Mouse (Mus musculus) embryonic facial prominence, embryonic 12.5 days (tissue): ENCODE measurements at regions not wholly inside any gene's neighbourhood (a gene's known extent, or its start where the extent isn't known, plus 50 kb on each side); places are given as distances from the start of the nearest gene placed in this dataset.

Source experiments
- ATAC-seq: fragments of 200-750 bp; cut with Nextera tagmentation; 2 replicates; pipeline ENCODE4 v1.8.0; 2017; ENCODE audit not compliant: insufficient number of reproducible peaks, insufficient read depth, low FRiP score, low TSS enrichment
- H3K27ac ChIP-seq: fragments of 300-500 bp; sonication (generic); 2 replicates; pipeline ENCODE4 v1.5.1; 2016; ENCODE audit warnings: mild to moderate bottlenecking
- H3K27me3 ChIP-seq: fragments of 300-500 bp; sonication (generic); 2 replicates; pipeline ENCODE4 v1.6.1; 2016; ENCODE audit warnings: mild to moderate bottlenecking, moderate library complexity
- H3K36me3 ChIP-seq: fragments of 300-500 bp; sonication (generic); 2 replicates; pipeline ENCODE4 v1.6.1; 2016; ENCODE audit warnings: mild to moderate bottlenecking
- H3K4me1 ChIP-seq: fragments of 300-500 bp; sonication (generic); 2 replicates; pipeline ENCODE4 v1.6.1; 2016
- H3K4me2 ChIP-seq: fragments of 300-500 bp; sonication (generic); replicated peaks from 2 replicates; pipeline ENCODE4 v1.6.1; 2016; ENCODE audit warnings: mild to moderate bottlenecking, moderate library complexity
- H3K4me3 ChIP-seq: fragments of 300-500 bp; sonication (generic); 2 replicates; pipeline ENCODE4 v1.5.1; 2016; ENCODE audit warnings: mild to moderate bottlenecking
- H3K9ac ChIP-seq: fragments of 300-500 bp; sonication (generic); 2 replicates; pipeline ENCODE4 v1.6.1; 2016; ENCODE audit warnings: mild to moderate bottlenecking, moderate library complexity
- H3K9me3 ChIP-seq: fragments of 300-500 bp; sonication (generic); 2 replicates; pipeline ENCODE4 v1.6.1; 2016; ENCODE audit warnings: mild to moderate bottlenecking, moderate library complexity
- WGBS: fragments of 180-500 bp; shearing (Covaris S2); methylation state at CpG from one replicate; pipeline ENCODE4 v1.1.7; 2016; 5-methylcytosine and 5-hydroxymethylcytosine counted together

GRCm38 (mm10) chr13:113736468-113736867, 57.8 kb upstream of the Arl15 start:
- Histone ChIP-seq H3K27me3 (no peaks in the 10 kb centered on the region), H3K9me3 (no peaks in the 10 kb centered on the region), H3K4me1 (peaks cover 9% of the 10 kb centered on the region), H3K4me3 (no peak overlapping the region), H3K4me2 (no peak overlapping the region), H3K36me3 (no peaks in the 10 kb centered on the region), H3K9ac (no peak overlapping the region), H3K27ac (no peak overlapping the region)
- 67% methylated on average over 13 of the region's 13 CpGs for WGBS
- ATAC-seq, result no peak

DNA sequence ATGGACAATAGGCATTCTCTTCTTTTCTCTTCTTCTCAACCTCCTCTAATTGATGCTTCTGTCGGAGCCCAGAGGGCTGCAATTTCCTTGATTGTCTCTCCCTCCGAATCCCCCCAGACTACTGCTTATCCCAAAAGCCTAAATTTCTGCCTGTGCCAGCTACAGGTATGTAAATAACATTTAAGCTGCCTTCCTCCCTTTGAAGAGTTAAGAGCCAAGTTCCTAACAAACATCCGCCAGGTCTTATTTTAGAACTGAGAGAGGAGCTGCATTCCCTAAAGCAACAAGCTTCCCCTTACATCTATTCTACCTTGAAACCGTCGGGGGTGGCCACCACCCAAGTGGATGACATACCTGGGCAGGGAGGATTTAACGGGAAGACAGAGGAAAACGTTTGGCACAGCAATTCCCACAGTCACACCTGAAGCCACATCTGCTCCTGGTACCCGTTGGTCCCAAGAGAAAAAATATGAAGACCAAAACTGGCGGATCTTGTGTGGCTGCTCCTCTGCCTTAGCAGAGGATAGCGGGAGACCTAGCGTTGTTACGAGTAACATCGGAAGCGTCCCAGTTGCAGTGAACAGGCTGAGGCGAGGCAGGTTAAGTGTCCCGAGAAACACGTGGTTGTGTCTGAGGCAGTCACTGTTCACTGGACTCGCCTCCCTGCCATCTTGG, 58.6 kb upstream of the Arl15 start:
- no peak for ATAC-seq
- no peak overlapping the region for H3K4me2 ChIP-seq
- WGBS, result 36% methylated on average over 18 of the region's 18 CpGs

GRCm38 (mm10) chr13:113734134-113734794, 60.0 kb upstream of the Arl15 start:
- no peak overlapping the region for H3K9ac ChIP-seq
- no peaks in the 10 kb centered on the region for H3K9me3 ChIP-seq
- H3K27me3 ChIP-seq, result no peaks in the 10 kb centered on the region
- H3K4me2 ChIP-seq, result no peak overlapping the region
- 27% methylated on average over 5 of the region's 5 CpGs for WGBS
- peaks cover 9% of the 10 kb centered on the region for H3K4me1 ChIP-seq
- no peak overlapping the region for H3K4me3 ChIP-seq
- H3K36me3 ChIP-seq, result no peaks in the 10 kb centered on the region
- H3K27ac ChIP-seq, result 0 out of 2 replicates have a peak overlapping the region, but pooled peaks have one; percentile 41
- no peak for ATAC-seq

More for the DNA sequence above, 58.6 kb upstream of the Arl15 start:
- no peak overlapping the region for H3K4me3 ChIP-seq
- H3K36me3 ChIP-seq, result no peaks in the 10 kb centered on the region
- no peaks in the 10 kb centered on the region for H3K9me3 ChIP-seq
- no peak overlapping the region for H3K9ac ChIP-seq
- H3K27me3 ChIP-seq, result no peaks in the 10 kb centered on the region
- peaks cover 9% of the 10 kb centered on the region for H3K4me1 ChIP-seq
- no peak overlapping the region for H3K27ac ChIP-seq

- no peak for ATAC-seq
- no peaks in the 10 kb centered on the region for H3K36me3 ChIP-seq
- no peak overlapping the region for H3K4me2 ChIP-seq
- peaks cover 9% of the 10 kb centered on the region for H3K4me1 ChIP-seq
- no peaks in the 10 kb centered on the region for H3K9me3 ChIP-seq
- no peak overlapping the region for H3K9ac ChIP-seq
- H3K27me3 ChIP-seq, result no peaks in the 10 kb centered on the region
- no peak overlapping the region for H3K4me3 ChIP-seq
- H3K27ac ChIP-seq, result 0 out of 2 replicates have a peak overlapping the region, but pooled peaks have one; percentile 23
- 65% methylated on average over 2 of the region's 2 CpGs for WGBS
Measured at GRCm38 (mm10) chr13:113733734-113734133, 60.6 kb upstream of the Arl15 start.

DNA sequence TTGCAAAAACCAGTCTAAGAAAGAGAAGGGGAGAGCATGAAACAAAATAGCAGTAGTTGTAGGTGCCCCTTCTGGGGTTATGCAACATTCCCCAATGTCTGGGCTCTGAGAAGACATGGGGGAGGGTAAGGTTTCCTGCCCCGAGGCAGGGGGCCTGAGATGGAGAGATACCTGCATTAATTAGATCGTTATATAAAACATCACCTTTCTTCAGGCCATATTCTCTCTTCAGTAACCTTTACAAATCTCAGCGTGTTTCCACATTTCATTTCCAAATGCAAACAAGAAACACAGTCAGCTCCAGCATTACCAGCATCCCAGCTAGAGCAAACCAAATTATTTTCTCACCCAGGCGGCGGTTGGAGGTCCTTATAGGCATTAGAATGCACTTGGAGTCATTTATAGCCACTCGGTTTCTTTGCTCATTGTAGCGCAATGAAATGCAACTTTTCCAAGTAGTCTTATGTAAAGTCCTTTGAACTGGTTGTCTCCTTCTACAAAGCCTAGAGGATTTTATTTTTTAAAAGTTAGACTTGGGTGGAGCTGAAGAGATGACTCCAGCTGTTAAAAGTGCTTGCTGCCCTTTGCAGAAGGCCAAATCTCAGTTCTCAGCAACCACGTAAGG, 63.4 kb upstream of the Arl15 start:
- H3K9ac ChIP-seq, result no peak overlapping the region
- 34% methylated on average over 8 of the region's 8 CpGs for WGBS
- H3K27me3 ChIP-seq, result no peaks in the 10 kb centered on the region
- ATAC-seq, result no peak
- no peaks in the 10 kb centered on the region for H3K36me3 ChIP-seq
- H3K9me3 ChIP-seq, result no peaks in the 10 kb centered on the region
- H3K27ac ChIP-seq, result no peak overlapping the region
- no peak overlapping the region for H3K4me2 ChIP-seq
- H3K4me1 ChIP-seq, result peaks cover 14% of the 10 kb centered on the region
- H3K4me3 ChIP-seq, result no peak overlapping the region

DNA sequence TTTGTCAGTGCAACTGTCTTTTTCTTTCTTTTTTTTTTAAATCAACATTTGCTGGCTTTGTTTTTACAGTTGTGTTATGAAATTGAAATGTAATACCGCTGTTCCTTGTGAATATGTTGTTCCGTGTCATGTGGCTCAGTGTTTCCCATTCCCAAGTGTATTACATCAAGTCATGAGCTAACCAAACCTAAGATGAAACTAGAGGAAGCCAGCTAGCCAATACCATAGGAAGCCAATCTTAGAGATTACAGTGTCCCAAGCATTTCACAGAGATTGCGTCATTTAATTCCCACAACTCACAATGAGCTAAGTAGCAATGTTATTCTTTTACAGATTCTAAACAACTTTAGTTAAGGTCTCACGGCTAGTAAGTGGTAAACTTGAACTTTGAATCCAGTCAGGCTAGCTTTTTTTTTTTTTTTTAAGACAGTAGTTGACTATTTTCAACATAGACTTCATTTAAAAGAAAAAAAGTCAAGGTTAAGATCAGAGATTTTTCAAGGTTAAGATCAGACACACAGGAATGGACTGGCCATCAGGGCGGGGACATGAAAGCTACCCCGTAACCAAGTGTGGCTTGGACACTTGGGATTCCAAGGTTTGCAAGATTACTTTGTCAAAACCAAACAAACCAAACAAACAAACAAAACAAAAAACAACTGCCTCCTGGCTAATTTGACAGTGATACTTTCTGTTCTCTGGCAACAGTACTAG, 64.1 kb upstream of the Arl15 start:
- Histone ChIP-seq H3K36me3 (no peaks in the 10 kb centered on the region), H3K4me1 (peaks cover 14% of the 10 kb centered on the region), H3K9ac (no peak overlapping the region), H3K4me3 (no peak overlapping the region), H3K27ac (no peak overlapping the region), H3K27me3 (no peaks in the 10 kb centered on the region), H3K9me3 (no peaks in the 10 kb centered on the region), H3K4me2 (no peak overlapping the region)
- ATAC-seq, result no peak
- WGBS, result 79% methylated on average over 6 of the region's 6 CpGs

GRCm38 (mm10) chr13:113729574-113729973, 64.7 kb upstream of the Arl15 start:
- H3K4me2 ChIP-seq, result no peak overlapping the region
- no peak overlapping the region for H3K4me3 ChIP-seq
- no peaks in the 10 kb centered on the region for H3K9me3 ChIP-seq
- no peaks in the 10 kb centered on the region for H3K27me3 ChIP-seq
- H3K9ac ChIP-seq, result no peak overlapping the region
- 70% methylated on average over 1 of the region's 1 CpGs for WGBS
- H3K36me3 ChIP-seq, result no peaks in the 10 kb centered on the region
- ATAC-seq, result no peak
- H3K27ac ChIP-seq, result no peak overlapping the region
- peaks cover 13% of the 10 kb centered on the region for H3K4me1 ChIP-seq

DNA sequence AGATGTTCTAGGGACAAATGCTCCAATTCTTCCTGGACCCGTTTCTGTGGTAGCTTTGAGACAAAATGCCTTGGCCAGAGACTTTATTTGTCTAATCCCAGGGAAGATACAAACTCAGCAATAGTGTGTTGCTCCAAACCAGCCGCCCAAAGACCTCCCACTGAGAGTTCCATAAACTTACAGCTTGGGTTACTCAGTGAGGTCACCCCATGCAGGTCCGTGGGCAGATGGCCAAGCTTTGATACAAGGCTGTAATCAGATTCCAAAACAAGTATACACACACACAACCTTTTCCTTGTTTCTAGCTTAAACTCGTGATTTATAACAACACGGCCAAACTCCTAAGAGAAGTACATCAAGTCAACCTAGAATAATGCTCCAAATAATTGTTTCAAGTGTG, 64.6 kb upstream of the Hspb3 start:
- Histone ChIP-seq H3K36me3 (no peaks in the 10 kb centered on the region), H3K4me2 (no peak overlapping the region), H3K9me3 (no peaks in the 10 kb centered on the region), H3K4me3 (no peak overlapping the region), H3K9ac (no peak overlapping the region), H3K27me3 (no peaks in the 10 kb centered on the region), H3K27ac (no peak overlapping the region), H3K4me1 (0 out of 2 replicates have a peak, but pooled peaks cover 4% of the 10 kb centered on the region)
- 35% methylated on average over 5 of the region's 5 CpGs for WGBS
- ATAC-seq, result no peak

DNA sequence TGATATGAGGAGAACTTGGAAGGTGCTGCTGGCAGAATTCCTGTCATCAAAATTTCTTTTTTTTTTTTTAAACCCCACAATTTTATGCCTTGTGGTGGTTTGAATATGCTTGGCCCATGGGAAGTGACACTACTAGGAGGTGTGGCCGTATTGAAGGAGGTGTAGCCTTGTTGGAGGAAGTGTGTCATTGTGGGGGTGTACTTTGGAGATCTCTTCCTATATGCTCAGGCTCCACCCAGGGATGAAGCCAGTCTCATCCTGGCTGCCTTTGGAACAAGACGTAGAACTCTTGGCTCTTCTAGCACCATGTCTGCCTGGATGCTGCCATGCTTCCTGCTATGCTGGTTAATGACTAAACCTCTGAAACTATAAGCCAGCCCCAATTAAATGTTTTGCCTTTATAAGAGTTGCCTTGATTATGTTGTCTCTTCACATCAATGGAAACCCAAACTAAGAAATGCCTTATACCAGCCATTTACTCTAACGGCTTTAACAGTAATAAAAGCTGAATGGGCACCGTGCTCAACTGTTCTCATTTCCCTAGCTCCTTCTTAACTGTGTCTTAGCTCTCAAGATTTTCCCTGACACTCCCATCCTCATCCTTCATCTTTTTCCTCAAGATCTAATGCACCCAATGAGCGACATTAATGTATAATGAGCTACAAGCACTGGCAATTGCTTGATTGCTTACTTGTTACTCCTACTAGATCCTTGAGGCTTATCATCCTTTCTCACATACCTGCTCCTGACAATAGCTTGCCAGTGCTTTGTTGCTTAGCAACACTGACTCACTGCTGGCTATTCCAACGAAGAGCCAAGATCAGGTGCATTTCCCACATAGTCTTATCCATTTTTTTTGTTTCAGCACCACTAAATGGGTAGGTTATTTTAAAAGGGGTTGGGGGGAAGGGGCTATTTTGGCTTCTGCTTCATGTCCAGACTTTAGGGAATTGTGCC, 61.7 kb upstream of the Hspb3 start:
- no peaks in the 10 kb centered on the region for H3K27me3 ChIP-seq
- no peak for ATAC-seq
- 79% methylated on average over 6 of the region's 6 CpGs for WGBS

DNA sequence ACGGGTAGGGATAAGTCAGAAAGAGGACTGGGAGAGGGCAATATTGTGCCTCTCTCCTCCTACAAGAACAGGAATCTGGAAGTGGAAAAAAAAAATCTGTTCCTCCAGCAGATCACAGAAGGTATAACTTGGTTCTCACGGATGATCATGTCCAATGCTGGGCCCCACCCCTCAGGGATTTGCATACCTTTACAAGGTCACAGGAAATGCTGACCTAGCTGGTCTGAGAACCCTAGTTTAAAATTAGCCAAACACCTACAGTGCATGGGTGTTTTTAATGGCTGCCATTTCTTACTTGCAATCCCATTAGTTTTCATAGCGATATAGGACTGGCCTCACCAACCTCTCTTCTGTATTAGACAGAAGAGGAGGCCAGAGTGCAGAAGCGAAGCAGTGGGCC, 51.8 kb upstream of the Hspb3 start:
- 81% methylated on average over 4 of the region's 4 CpGs for WGBS
- 0 out of 2 replicates have a peak, but pooled peaks cover 4% of the 10 kb centered on the region for H3K9me3 ChIP-seq

More for the DNA sequence above, 61.7 kb upstream of the Hspb3 start:
- Histone ChIP-seq H3K4me3 (no peak overlapping the region), H3K27ac (no peak overlapping the region), H3K4me1 (0 out of 2 replicates have a peak, but pooled peaks cover 4% of the 10 kb centered on the region), H3K9me3 (no peaks in the 10 kb centered on the region), H3K4me2 (no peak overlapping the region), H3K36me3 (no peaks in the 10 kb centered on the region), H3K9ac (no peak overlapping the region)

GRCm38 (mm10) chr13:113713844-113714243, 50.4 kb upstream of the Hspb3 start:
- Histone ChIP-seq H3K27me3 (no peaks in the 10 kb centered on the region), H3K4me2 (no peak overlapping the region), H3K4me3 (no peak overlapping the region), H3K9me3 (0 out of 2 replicates have a peak, but pooled peaks cover 4% of the 10 kb centered on the region), H3K4me1 (no peaks in the 10 kb centered on the region; the same call in 1 of the 2 replicates), H3K27ac (no peak overlapping the region), H3K36me3 (no peaks in the 10 kb centered on the region), H3K9ac (no peak overlapping the region)
- no peak for ATAC-seq
- 39% methylated on average over 4 of the region's 4 CpGs for WGBS

More for the DNA sequence above, 51.8 kb upstream of the Hspb3 start:
- Histone ChIP-seq H3K4me2 (no peak overlapping the region), H3K4me3 (no peak overlapping the region), H3K27me3 (no peaks in the 10 kb centered on the region), H3K27ac (no peak overlapping the region), H3K4me1 (no peaks in the 10 kb centered on the region; the same call in 1 of the 2 replicates), H3K36me3 (no peaks in the 10 kb centered on the region), H3K9ac (no peak overlapping the region)
- ATAC-seq, result no peak
